Mouse (Mus musculus) embryonic facial prominence, embryonic 12.5 days (tissue): ENCODE data around the gene Kif12. TPM values are rescaled to one million over a fixed set of nuclear protein-coding genes. Genes with fewer than 3 reads are reported as not detected.

ENCODE experiments used
- ATAC-seq: fragments of 200-750 bp; cut with Nextera tagmentation; 2 replicates; pipeline ENCODE4 v1.8.0; 2017; ENCODE audit not compliant: insufficient number of reproducible peaks, insufficient read depth, low FRiP score, low TSS enrichment
- H3K27ac ChIP-seq: fragments of 300-500 bp; sonication (generic); 2 replicates; pipeline ENCODE4 v1.5.1; 2016; ENCODE audit warnings: mild to moderate bottlenecking
- H3K27me3 ChIP-seq: fragments of 300-500 bp; sonication (generic); 2 replicates; pipeline ENCODE4 v1.6.1; 2016; ENCODE audit warnings: mild to moderate bottlenecking, moderate library complexity
- H3K36me3 ChIP-seq: fragments of 300-500 bp; sonication (generic); 2 replicates; pipeline ENCODE4 v1.6.1; 2016; ENCODE audit warnings: mild to moderate bottlenecking
- H3K4me1 ChIP-seq: fragments of 300-500 bp; sonication (generic); 2 replicates; pipeline ENCODE4 v1.6.1; 2016
- H3K4me2 ChIP-seq: fragments of 300-500 bp; sonication (generic); replicated peaks from 2 replicates; pipeline ENCODE4 v1.6.1; 2016; ENCODE audit warnings: mild to moderate bottlenecking, moderate library complexity
- H3K4me3 ChIP-seq: fragments of 300-500 bp; sonication (generic); 2 replicates; pipeline ENCODE4 v1.5.1; 2016; ENCODE audit warnings: mild to moderate bottlenecking
- H3K9ac ChIP-seq: fragments of 300-500 bp; sonication (generic); 2 replicates; pipeline ENCODE4 v1.6.1; 2016; ENCODE audit warnings: mild to moderate bottlenecking, moderate library complexity
- H3K9me3 ChIP-seq: fragments of 300-500 bp; sonication (generic); 2 replicates; pipeline ENCODE4 v1.6.1; 2016; ENCODE audit warnings: mild to moderate bottlenecking, moderate library complexity
- WGBS: fragments of 180-500 bp; shearing (Covaris S2); methylation state at CpG from one replicate; pipeline ENCODE4 v1.1.7; 2016; 5-methylcytosine and 5-hydroxymethylcytosine counted together
- polyA plus RNA-seq: library from polyadenylated mRNA; unstranded; fragments of >200 nt; fragmentation: Nextera tagmentation; extraction: Ambion mirVana; gene quantifications from 2 replicates; pipeline ENCODE4 v1.2.1, GENCODE M21; 2016

Kif12 gene
- polyA plus RNA-seq, 1 experiment from 2014 or later: 0.06 TPM

DNA sequence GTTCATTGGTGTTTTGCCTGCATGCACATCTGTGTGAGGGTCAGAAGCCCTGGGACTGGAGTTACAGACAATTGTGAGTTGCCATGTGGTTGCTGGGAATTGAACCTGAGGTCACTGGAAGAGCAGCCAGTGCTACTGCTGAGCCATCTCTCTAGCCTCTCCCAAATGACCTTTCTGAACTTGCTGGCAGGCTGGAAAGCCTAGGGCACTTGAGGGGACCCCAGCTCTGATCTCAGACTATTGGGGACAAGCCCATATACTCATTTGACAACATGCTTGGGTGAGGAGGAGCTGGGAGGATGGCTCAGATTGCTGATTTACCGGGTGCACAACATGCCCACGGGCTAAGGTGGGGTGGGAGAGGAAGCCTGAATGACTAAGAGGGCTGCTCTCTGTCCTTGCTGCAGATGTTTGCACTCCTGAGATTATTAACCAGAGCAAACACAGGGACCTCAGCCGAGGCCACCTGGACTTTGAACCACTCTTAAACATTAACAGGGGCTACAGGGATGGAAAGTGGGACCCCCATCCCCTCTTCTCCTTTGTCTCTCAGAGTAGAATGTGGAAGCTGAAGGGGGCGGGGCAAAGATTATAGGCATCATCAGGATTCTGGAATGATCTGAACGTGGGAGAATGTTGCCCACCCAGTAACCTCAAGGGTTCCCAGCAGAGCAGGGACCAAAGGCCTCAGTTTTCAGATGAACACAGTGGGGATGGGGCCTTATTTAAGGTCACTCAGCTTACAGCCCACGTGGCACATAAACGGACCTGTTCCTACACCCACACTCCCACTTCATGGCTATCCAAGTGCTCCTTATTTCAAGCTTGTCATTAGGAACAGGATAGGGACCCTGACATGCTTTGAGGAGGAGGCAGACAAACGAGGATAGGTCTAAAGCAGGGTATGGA is 15.0 kb downstream of the Kif12 start:
- ATAC-seq: no peak
- no peak overlapping the region for H3K4me2 ChIP-seq
- no peak overlapping the region for H3K27ac ChIP-seq
- H3K9ac ChIP-seq: no peak overlapping the region
- H3K4me3 ChIP-seq: no peak overlapping the region
- H3K27me3 ChIP-seq: no peaks in the 10 kb centered on the region
- H3K4me1 ChIP-seq: no peaks in the 10 kb centered on the region
- no peaks in the 10 kb centered on the region for H3K36me3 ChIP-seq
- no peaks in the 10 kb centered on the region for H3K9me3 ChIP-seq
- 63% methylated on average over 8 of the region's 8 CpGs for WGBS

GRCm38 (mm10) chr4:63155596-63155995 is 16.3 kb downstream of the Kif12 start:
- no peak overlapping the region for H3K4me2 ChIP-seq
- H3K27me3 ChIP-seq: no peaks in the 10 kb centered on the region
- no peak overlapping the region for H3K27ac ChIP-seq
- H3K9ac ChIP-seq: no peak overlapping the region
- ATAC-seq: no peak
- 57% methylated on average over 2 of the region's 2 CpGs for WGBS
- H3K4me1 ChIP-seq: no peaks in the 10 kb centered on the region
- H3K4me3 ChIP-seq: no peak overlapping the region
- no peaks in the 10 kb centered on the region for H3K9me3 ChIP-seq
- H3K36me3 ChIP-seq: no peaks in the 10 kb centered on the region

DNA sequence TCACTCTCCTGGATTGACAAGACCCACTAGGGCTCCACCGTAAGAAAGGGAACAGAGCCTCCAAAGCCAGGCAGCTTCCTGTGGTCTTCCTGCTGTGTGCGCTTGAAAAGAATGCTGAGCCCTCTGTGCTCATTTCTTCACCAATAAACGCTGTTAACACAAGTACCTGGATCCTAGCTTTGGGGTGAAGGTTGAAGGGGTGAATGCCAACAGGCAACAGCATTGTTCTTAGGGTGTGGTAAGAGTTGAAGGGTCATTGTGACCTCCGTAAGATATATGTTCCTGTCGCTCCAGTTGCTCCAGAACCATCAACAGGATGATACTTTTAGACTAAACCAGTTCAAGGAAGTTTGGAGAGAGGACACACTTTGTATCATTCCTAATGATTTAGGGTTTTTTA is 17.2 kb downstream of the Kif12 start, which contains the start of gene Ambp:
Ambp (minus strand) TSS at position 101 of the 400 bp plus-strand sequence.
- Histone ChIP-seq H3K4me3 (no peak within 1 kb of the TSS), H3K4me1 (no peaks in the 10 kb centered on the region), H3K9me3 (no peaks in the 10 kb centered on the region), H3K36me3 (no peaks in the 10 kb centered on the region), H3K27ac (no peak within 1 kb of the TSS), H3K9ac (no peak within 1 kb of the TSS), H3K27me3 (no peaks in the 10 kb centered on the region), H3K4me2 (no peak within 1 kb of the TSS)
- ATAC-seq: no peak
- WGBS: 58% methylated on average over 5 of the region's 5 CpGs

DNA sequence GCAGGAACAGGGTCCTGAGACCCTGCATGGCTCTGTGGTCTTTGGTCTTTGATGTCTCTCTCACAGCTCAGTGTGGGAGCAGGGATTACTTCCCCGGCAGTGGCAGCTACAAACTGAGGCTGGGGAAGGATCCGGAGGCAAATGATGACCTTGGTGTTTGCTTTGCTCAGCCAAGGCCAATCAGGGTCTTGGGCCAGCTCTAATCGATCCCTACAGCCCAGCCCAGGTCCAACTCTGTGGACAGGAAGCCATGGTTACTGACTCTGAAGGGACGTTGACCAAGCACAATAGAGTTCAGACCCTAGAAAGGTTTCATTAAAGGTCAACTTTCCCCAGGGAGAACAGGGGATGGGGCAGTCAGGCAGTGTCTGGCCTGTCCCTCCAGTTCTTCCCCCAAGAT is 17.9 kb downstream of the Kif12 start:
- Histone ChIP-seq H3K36me3 (no peaks in the 10 kb centered on the region), H3K9ac (no peak overlapping the region), H3K4me2 (no peak overlapping the region), H3K4me1 (no peaks in the 10 kb centered on the region), H3K4me3 (no peak overlapping the region), H3K27ac (no peak overlapping the region), H3K9me3 (no peaks in the 10 kb centered on the region), H3K27me3 (no peaks in the 10 kb centered on the region)
- no peak for ATAC-seq
- WGBS: 59% methylated on average over 4 of the region's 4 CpGs

- WGBS: 90% methylated on average over 6 of the region's 6 CpGs
- no peak overlapping the region for H3K4me3 ChIP-seq
- H3K27me3 ChIP-seq: no peaks in the 10 kb centered on the region
- H3K36me3 ChIP-seq: no peaks in the 10 kb centered on the region
- H3K9me3 ChIP-seq: peaks cover 4% of the 10 kb centered on the region
- no peak for ATAC-seq
- no peak overlapping the region for H3K9ac ChIP-seq
- H3K4me2 ChIP-seq: no peak overlapping the region
- H3K4me1 ChIP-seq: no peaks in the 10 kb centered on the region
- H3K27ac ChIP-seq: no peak overlapping the region
Measured at GRCm38 (mm10) chr4:63151127-63151526, 20.8 kb downstream of the Kif12 start.

- H3K9ac ChIP-seq: no peak overlapping the region
- H3K9me3 ChIP-seq: peaks cover 4% of the 10 kb centered on the region
- 94% methylated on average over 6 of the region's 6 CpGs for WGBS
- ATAC-seq: no peak
- no peaks in the 10 kb centered on the region for H3K36me3 ChIP-seq
- H3K27ac ChIP-seq: no peak overlapping the region
- no peak overlapping the region for H3K4me3 ChIP-seq
- H3K4me2 ChIP-seq: no peak overlapping the region
- H3K4me1 ChIP-seq: no peaks in the 10 kb centered on the region
- no peaks in the 10 kb centered on the region for H3K27me3 ChIP-seq
Measured at GRCm38 (mm10) chr4:63147268-63147667, 24.7 kb downstream of the Kif12 start.

DNA sequence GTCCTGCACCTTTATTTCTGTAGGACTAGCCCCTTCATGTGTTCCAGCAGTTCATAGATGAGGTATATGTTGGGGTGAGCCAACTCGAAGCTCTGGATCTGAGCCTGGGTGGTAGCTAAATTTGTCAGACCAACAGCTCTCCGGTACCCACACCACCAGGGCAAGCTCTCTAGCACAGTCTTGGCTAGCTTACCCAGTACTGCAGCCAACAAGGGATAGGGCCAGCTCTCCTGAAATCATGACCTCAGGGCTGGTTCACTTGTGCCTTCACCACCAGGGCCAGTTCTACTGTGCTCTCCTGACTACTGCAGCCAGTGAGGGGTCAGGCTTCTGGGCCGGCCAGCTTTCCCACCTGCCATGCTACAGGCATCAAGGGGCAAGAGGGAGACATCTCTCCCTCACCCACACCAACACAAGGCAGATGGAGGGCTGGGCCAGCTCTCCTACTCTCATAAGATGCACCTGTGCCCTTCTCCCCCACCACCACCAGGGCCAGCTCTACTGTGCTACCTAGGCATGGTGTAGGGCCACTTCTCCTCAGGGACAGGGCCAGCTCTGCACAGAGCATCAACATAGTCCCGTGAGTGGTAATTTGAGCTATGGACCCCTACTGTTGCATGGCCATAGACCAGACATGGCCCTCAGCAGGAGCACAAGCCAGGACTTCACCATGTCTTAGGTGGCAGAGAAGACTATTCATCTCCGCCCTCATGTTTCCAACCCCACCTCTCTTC is 41.9 kb downstream of the Kif12 start:
- no peak for ATAC-seq
- Histone ChIP-seq H3K9ac (no peak overlapping the region), H3K27ac (no peak overlapping the region), H3K9me3 (no peaks in the 10 kb centered on the region), H3K27me3 (no peaks in the 10 kb centered on the region), H3K4me1 (no peaks in the 10 kb centered on the region), H3K36me3 (peaks cover 47% of the 10 kb centered on the region), H3K4me2 (no peak overlapping the region), H3K4me3 (no peak overlapping the region)
- WGBS: 92% methylated on average over 5 of the region's 5 CpGs

DNA sequence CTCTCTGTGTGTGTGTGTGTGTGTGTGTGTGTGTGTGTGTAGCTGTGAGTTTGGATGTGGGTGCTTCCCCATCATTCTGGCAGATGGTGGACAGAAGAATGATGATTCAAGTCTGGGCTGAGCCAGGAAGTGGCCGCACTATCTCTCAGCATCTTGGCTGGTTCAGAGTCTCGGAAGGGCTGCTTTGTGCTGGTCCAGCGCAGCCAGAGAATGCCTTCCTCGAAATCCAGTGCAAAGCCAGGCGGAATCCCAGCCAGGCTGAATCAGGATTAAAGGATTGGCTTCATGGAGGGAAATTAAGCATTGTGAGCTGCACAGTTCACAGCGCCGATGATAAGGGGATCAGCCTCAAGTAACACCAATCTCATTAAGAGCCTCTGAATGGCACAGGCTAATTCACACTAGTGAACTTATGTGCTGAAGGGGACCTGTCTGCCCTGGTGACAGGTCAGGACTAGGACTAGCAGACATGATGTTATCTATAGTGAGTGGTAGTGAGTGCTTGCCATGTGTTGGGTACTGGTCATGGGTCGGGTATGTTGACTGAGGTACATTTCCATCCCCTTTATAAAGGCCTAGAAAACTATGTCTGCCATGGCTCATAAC is 47.0 kb downstream of the Kif12 start:
- no peak for ATAC-seq
- Histone ChIP-seq H3K36me3 (peaks cover 43% of the 10 kb centered on the region), H3K9me3 (no peaks in the 10 kb centered on the region), H3K4me1 (no peaks in the 10 kb centered on the region), H3K9ac (no peak overlapping the region), H3K27ac (no peak overlapping the region), H3K4me2 (no peak overlapping the region), H3K27me3 (no peaks in the 10 kb centered on the region), H3K4me3 (no peak overlapping the region)
- WGBS: 77% methylated on average over 8 of the region's 8 CpGs

DNA sequence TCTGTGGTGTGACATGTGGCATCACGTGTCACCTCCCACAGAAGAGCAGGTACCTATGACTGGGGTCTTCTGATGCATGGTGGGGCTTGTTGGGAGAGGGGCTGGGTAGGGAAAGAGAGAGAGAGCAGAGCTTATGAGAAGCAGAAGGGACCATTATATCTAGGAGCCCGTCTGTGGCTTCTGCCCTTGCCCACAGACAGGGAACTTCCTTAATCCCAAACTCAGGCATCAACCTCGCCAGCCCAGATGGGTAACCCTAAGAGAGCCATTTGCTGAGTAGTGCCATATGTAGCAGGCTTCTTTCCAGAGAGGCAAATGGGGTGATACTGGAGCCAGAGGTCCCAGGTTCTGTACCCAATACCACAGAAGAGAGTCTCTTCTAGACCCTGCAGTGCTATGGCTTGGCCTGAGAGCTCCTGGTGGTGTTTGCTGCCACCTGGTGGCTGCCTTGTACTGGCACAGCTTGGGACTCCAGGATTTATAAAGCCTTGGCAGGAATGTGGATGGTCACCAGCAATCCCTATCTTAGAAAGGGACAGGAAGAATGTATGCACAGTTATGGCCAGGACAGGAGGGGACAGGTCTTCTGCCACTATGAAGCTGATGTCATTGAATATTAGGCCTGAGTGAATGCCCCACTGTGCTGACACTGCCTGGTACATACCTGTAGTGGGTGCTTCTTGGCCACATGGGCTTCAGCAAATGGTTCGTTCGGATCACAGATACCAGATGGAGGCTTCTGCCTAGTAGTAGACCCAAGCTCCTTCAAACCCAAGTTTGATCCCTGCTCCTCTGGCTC is 53.1 kb downstream of the Kif12 start:
- no peak overlapping the region for H3K9ac ChIP-seq
- no peak overlapping the region for H3K27ac ChIP-seq
- H3K4me1 ChIP-seq: no peaks in the 10 kb centered on the region
- no peaks in the 10 kb centered on the region for H3K27me3 ChIP-seq
- peak; percentile 81 for ATAC-seq
- no peak overlapping the region for H3K4me3 ChIP-seq
- H3K4me2 ChIP-seq: no peak overlapping the region
- H3K36me3 ChIP-seq: peaks cover 62% of the 10 kb centered on the region
- H3K9me3 ChIP-seq: no peaks in the 10 kb centered on the region
- 83% methylated on average over 5 of the region's 5 CpGs for WGBS
